Mouse (Mus musculus): ENCODE measurements around the gene Gas2l1.

Gene Gas2l1

DNA sequence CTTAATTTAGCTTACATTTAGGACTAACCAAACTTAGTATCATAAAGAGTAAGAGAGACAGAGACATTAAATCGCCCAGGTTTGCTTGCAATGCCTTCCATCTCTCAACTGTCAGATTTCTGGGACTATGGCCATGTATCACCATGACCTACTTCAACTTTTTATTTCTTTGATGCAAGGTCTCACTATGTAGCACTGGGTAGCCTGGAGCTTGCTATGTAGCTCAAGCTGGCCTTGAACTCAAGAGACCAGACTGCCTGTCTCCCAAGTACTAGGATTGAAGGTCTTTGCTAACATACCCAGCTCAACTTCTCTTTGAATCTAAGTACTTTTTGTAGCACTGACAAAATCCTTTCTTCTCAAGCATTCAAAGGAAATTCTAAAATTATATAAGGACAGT lies 24.0 kb upstream of the Gas2l1 start:
- ChIA-PET CTCF (interaction anchor here in 2 of 4 experiments (1.1 kb wide), 2 partner anchors 22 to 116 kb away, joined by 3 to 4 read pairs; no protein-coding TSS in a partner anchor), POLR2A (interaction anchor here (0.5 to 9.0 kb wide), 13 partner anchors 7 to 1800 kb away, joined by 3 to 444 read pairs (median 7); partner anchors contain the start of genes Ewsr1 (in 3 of the 4), Rhbdd3 (in 3 of the 4), Gas2l1 (in 2 of the 4) and Rasl10a (in 1 of the 4))

DNA sequence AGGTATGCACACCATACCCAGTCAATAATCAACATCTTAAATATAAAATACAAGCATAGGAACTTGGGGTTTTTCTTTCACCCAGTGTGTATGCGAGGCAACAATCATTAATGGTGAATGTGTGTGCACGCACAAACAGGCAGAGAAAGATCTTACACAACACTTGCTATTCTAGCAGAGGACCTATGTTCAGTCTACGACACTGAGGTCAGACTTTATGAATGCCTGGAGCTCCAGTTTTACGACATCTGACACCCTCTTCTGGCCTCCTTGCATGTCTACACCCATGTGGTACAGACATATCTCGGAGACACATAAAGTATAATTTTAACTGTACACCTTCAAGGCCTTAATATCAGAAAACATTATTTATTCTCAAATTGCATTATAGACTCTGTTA lies 11.7 kb upstream of the Gas2l1 start:
- ChIA-PET CTCF (interaction anchor here in 3 of 4 experiments (0.6 to 2.5 kb wide), 8 partner anchors 11 to 1371 kb away, joined by 3 to 11 read pairs (median 4); partner anchors contain the start of gene Gas2l1 (in 2 of the 3)), POLR2A (interaction anchor here in 2 of 4 experiments (0.8 to 7.0 kb wide), 8 partner anchors 9 to 38 kb away, joined by 3 to 117 read pairs (median 29); partner anchors contain the start of genes Ewsr1 (in 1 of the 2), Gas2l1 (in 1 of the 2), Rasl10a (in 1 of the 2) and Rhbdd3 (in 1 of the 2))

DNA sequence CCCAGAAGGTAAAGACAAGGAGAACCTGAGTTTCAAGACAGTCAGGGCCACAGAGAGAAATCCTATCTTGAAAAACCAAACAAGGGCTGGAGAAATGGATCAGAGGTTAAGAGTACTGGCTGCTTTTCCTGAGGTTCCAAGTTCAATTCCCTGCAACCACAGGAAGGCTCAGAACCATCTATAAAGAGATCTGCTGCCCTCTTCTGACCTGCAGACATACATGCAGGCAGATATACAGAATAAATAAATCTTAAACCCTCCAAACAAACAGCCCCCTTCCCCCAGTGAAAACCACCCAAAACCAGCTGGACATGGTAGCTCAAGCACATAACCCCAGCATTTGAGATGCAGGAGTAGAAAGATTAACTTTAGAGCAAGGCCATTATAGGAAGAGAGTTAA lies 10.6 kb upstream of the Gas2l1 start:
- CTCF ChIA-PET = interaction anchor here in 2 of 4 experiments (0.6 to 3.1 kb wide), 8 partner anchors 10 to 102 kb away, joined by 3 to 11 read pairs (median 6); partner anchors contain the start of gene Gas2l1 (in 2 of the 2)
- POLR2A ChIA-PET = interaction anchor here (0.5 to 7.0 kb wide), 18 partner anchors 9 to 406 kb away, joined by 3 to 117 read pairs (median 4); partner anchors contain the start of genes Gas2l1 (in 2 of the 4), Ewsr1 (in 1 of the 4), Rasl10a (in 1 of the 4) and Rhbdd3 (in 1 of the 4)

DNA sequence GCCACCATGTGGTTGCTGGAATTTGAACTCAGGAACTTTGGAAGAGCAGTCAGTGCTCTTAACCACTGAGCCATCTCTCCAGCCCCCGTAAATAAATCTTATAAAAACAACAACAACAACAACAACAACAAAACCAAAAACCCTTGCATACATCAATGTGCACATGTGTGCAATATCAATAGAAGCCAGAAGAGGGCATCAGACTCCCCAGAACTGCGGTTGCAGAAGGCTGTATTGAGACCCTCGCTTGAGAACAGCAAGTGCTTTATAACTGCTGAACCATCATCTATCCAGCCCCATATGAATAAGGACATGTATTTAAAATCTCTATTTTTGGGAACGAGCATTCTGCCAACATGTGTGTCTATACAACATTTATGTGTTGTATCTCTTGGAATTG lies 9.8 kb upstream of the Gas2l1 start:
- ChIA-PET CTCF (interaction anchor here in 2 of 4 experiments (0.6 to 3.1 kb wide), 7 partner anchors 9 to 101 kb away, joined by 3 to 11 read pairs (median 7); partner anchors contain the start of gene Gas2l1 (in 2 of the 2)), POLR2A (interaction anchor here in 3 of 4 experiments (0.5 to 7.0 kb wide), 11 partner anchors 8 to 360 kb away, joined by 3 to 117 read pairs (median 5); partner anchors contain the start of genes Gas2l1 (in 2 of the 3), Ewsr1 (in 1 of the 3), Rasl10a (in 1 of the 3) and Rhbdd3 (in 1 of the 3))

DNA sequence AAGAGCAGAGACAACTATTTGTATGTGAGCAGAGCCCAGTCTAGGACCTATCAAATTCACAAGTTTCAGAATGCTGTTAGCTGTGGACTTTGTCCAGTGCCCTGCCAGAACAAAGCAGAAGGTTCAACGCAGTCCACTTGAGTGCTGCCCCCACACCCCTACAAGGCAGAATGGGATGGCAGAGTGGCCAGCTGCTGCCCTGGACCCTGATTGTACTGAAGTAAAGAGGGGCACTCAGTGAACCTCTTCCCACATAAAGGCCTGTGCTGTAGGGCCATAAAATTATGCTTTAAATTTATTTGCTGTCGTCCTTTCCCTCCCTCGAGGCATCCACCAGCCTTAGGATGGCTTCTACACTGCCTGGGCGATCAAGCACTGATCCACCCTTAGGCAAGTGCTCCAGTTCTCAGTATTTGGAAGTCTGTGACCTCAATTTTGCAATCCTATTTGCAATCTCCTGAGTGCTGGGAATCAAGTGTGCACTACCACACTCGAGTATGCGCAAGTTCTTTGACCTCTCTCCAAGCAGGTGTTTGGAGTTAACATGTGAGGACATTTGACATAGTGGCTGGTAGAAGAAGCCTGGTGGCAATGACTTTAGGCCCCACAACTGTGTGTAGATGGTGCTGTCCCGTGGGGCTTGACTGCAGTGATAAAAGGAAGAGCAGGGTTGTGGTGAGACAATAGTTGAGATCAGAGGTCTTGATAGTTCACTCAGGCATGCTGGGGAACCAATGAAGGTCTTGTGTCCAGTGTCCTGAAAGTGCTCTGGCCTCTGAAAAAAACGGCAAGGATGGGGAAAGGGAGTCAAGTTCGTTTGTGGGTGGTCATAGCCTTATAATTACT lies 3.2 kb upstream of the Gas2l1 start:
- ChIA-PET POLR2A (interaction anchor here in 2 of 4 experiments (1.1 to 14.6 kb wide), 5 partner anchors 8 to 28 kb away, joined by 3 to 359 read pairs (median 5); partner anchors contain the start of genes Ewsr1 (in 1 of the 2) and Rhbdd3 (in 1 of the 2)), CTCF (interaction anchor here in 1 of 4 experiments (1.1 kb wide), 1 partner anchor 21 kb away, joined by 3 read pairs; no protein-coding TSS in a partner anchor)

DNA sequence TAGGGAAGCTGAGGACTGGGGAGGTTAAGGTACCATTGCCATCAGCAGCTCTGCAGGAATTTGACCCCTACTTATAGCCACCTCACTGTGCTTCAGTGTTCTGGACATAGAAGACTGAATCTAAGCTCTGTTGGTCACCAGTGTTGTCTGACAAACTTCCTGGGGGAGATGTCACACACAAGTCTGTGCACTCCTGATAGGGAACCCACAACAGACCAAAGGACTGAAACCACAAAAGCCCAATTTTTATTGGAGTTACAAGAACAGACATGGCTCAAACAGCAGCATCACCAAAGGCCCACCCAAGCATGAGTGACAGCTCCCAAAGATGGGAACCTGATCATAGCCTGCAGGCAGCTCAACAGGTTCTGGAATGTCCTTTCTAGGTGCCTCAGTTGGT lies 1.9 kb upstream of the Gas2l1 start:
- CTCF ChIA-PET = interaction anchor here in 2 of 4 experiments (0.6 to 1.1 kb wide), 2 partner anchors 22 to 1684 kb away, joined by 3 read pairs; no protein-coding TSS in a partner anchor
- POLR2A ChIA-PET = interaction anchor here in 3 of 4 experiments (0.6 to 14.6 kb wide), 8 partner anchors 9 to 32 kb away, joined by 3 to 359 read pairs (median 12); partner anchors contain the start of genes Ewsr1 (in 2 of the 3) and Rhbdd3 (in 2 of the 3)

DNA sequence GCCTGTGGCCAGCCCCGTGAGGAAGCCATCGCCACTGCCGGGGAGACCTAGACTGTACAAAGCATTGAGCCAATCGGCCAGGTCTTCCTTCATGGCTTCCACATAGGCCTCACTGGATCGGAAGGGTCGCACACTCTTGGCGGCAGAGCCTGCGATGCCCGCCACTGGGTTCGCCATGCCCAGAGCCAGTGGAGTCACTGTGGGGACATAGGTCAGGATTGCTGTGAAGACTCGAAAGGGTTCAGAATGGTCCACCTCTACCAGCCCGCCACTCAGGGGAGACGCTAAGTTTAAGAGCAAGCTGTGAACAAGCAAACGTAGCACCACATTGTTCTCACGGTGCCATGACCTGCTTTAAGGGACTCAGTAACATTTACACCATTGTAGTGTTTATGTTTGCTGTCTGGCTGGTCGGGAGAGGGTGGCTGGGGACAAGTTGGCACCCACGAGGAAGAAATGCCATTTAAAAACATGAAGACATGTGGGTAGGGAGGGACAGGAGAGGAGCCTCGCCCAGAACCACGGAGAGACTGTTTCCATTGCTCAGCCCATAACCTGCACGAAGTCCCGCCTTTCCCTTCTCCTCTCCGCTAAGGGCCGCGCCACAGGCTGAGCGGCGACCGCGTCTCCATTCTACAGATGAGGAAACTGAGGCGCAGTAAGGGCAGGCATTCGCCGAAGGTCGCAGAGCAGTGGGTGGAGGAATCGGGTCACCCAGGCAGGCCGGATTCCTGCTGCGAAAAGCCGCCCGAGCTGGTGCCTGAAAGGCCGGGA lies 658 bp downstream of the Gas2l1 start:
- CTCF ChIA-PET = interaction anchor here (0.7 to 2.0 kb wide), 21 partner anchors 9 to 1037 kb away, joined by 3 to 11 read pairs (median 4); partner anchors contain the start of genes Ap1b1 (in 1 of the 4), Ewsr1 (in 1 of the 4) and Rhbdd3 (in 1 of the 4)
- POLR2A ChIA-PET = interaction anchor here (0.8 to 14.6 kb wide), 28 partner anchors 9 to 420 kb away, joined by 3 to 359 read pairs (median 5); partner anchors contain the start of genes Ewsr1 (in 3 of the 4) and Rhbdd3 (in 3 of the 4)

DNA sequence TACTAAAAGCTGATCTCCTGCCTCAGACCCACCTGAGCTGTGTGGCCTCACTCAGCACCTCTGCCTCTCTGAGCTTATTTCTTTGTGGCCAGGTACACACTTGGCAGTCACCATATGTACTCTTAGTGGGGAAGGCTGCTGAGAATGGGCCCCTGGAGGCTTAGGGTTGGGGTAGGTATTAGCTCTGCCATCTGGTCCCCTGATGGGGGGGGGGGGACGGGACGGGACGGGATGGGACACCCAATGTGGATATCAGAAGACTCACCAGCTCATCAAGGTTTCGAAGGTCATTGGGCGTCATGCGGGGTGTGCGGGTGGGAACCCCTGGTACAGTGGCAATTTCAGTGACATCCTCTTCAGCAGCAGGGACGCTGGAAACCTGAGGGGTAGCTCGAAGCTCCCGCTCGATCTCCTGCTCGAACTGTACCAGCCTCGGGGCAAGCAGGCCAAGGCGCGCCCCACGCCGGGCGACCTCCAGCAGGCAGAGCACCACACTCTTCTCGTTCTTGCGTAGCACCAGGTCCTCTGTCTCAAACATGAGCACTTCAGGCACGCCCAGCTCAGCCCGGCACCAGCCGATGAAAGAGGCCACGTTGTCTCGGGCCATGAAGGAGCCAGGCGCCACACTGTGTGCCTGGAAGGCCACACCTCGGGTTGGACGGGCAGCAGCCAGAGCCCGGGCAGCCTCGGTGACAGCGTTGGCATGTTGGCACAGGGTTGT lies 1.4 kb downstream of the Gas2l1 start:
- ChIA-PET CTCF (interaction anchor here in 3 of 4 experiments (0.6 to 2.0 kb wide), 12 partner anchors 12 to 91 kb away, joined by 3 to 11 read pairs (median 4); partner anchors contain the start of gene Ewsr1 (in 1 of the 3)), POLR2A (interaction anchor here (0.6 to 14.6 kb wide), 24 partner anchors 8 to 1638 kb away, joined by 3 to 359 read pairs (median 4); partner anchors contain the start of genes Ewsr1 (in 4 of the 4), Rhbdd3 (in 4 of the 4), Ap1b1 (in 1 of the 4) and Nipsnap1 (in 1 of the 4))

DNA sequence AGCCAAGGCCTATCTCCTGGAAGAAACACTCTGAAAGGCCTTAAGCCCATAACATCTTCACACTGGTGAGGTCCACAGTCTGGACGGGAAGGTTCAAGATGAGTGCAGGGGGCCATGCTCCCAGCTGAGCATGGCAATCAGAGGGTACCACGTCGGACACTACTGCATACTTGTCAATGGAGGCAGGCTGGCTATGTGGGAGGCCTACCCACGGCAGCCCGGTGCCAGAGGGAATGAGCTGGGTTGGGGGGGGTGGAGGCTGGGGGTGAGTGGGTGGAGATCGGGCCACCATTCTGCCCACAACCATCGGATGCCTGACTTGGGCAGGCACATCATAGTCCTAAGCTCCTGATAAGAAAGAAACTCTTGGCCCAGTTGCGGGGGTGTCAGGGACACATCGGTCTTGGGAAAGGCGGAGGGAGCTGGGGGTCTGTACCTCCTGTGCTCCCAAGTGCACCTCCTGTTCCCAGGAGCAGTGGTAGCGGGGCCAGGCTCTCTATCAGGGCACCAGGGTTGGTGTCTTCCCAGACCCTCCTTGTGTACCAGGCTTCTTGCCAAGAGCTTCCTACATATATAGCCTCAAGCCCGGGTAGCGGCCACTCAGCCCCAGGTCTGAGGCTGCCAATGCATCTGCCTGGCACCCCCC lies 2.1 kb downstream of the Gas2l1 start:
- POLR2A ChIA-PET = interaction anchor here (0.6 to 14.6 kb wide), 32 partner anchors 8 to 1639 kb away, joined by 3 to 359 read pairs (median 4); partner anchors contain the start of genes Ewsr1 (in 4 of the 4), Rhbdd3 (in 4 of the 4), Ap1b1 (in 1 of the 4) and Nf2 (in 1 of the 4)

DNA sequence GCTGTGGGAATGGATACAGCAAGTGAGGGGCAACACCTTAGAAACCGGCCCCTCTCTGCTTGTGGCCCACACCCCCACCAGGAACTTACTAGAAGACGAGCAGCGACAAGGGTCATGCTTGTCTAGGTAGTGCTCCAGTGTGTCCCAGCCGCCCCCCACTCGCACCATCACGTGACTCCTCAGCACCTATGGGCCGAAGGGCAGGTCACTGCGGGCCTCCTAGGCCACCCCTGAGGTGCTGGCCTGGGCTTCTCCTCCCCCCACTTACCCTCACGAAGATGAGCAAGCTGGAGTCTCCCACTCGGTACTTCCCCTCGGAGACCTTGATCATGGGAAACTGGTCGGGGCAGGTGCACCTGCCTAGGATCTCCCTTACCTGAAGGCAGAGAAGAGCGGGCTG lies 2.8 kb downstream of the Gas2l1 start:
- ChIA-PET CTCF (interaction anchor here in 3 of 4 experiments (0.6 to 1.6 kb wide), 10 partner anchors 10 to 209 kb away, joined by 3 to 15 read pairs (median 4); no protein-coding TSS in a partner anchor), POLR2A (interaction anchor here (0.6 to 14.6 kb wide), 38 partner anchors 8 to 1099 kb away, joined by 3 to 359 read pairs (median 4); partner anchors contain the start of genes Ewsr1 (in 4 of the 4), Rhbdd3 (in 4 of the 4), Ap1b1 (in 1 of the 4) and Nf2 (in 1 of the 4))

More for the DNA sequence above, 2.1 kb downstream of the Gas2l1 start:
- CTCF ChIA-PET = interaction anchor here in 3 of 4 experiments (0.6 to 1.6 kb wide), 14 partner anchors 10 to 208 kb away, joined by 3 to 15 read pairs (median 4); partner anchors contain the start of gene Ewsr1 (in 1 of the 3)

DNA sequence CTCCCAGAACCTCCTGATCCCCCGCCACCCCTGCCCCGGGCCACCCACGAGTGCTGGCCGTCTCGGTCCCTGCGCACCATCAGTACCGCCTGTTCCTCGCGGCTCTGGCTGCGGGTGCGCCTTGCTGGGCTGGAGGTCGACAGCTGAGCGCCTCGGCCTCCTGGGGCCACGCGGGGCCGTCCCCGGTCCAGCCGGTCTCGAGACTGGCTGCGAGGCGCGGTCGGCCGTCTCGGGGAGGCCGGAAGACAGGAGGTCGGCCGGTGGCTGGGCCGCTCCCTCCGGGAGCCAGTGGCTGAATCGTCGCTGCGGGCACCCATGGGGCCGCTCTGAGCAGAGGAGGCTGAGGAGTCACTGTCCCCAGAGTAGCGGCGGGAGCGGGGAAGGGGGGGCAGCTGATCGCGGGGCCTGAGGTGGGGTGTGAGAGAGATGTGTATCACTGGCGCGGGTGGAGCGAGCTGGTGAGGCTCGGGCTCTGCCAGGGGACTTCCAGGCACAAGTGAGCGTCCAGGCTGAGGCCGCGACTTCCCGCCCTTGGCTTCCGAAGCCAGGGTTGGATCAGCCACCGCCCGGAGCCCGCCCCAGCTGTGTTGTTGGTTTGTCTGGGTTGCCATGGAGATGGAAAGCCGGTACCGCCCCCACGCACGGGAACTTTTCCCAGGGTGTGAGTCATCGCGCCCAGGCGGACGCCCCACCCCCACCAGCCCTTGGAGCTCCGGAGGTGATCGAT lies 3.6 kb downstream of the Gas2l1 start:
- ChIA-PET CTCF (interaction anchor here in 2 of 4 experiments (0.7 to 1.6 kb wide), 12 partner anchors 13 to 179 kb away, joined by 3 to 4 read pairs (median 3); no protein-coding TSS in a partner anchor), POLR2A (interaction anchor here (0.5 to 14.6 kb wide), 34 partner anchors 7 to 1098 kb away, joined by 3 to 359 read pairs (median 5); partner anchors contain the start of genes Ewsr1 (in 4 of the 4), Rhbdd3 (in 4 of the 4), Ap1b1 (in 1 of the 4) and Nf2 (in 1 of the 4))

DNA sequence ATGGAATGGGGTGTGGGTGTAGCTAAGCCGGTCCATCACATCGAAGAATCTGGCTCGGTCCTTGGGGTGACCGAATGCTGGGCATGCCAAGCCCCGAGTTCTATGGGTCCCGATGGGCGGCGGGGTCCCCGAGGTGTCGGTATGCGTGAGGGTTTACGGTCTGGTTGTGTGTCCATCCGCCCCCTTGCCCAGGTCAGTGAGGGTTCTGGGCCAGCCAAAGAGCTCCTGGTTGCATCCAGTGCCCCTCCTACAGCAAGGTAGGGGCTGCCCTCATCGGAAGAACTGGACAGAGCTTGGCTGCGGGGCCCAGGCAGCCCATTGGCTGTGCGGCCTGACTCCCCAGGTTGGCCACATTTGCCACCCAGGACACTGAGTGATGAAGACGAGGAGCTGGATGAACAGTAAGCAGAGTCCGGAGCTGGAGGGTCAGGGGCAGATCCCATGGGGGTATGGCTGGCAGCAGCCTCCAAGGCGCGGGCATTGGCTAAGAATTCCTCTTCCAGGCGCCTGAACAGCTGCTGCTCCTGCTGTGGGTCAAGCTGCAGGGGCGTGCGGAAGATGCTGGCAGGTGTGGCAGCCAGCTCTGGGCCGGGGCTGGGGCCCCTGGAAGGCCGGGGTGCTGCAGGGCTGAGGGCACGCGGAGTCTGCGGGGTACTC lies 4.2 kb downstream of the Gas2l1 start:
- CTCF ChIA-PET = interaction anchor here in 3 of 4 experiments (1.1 to 1.6 kb wide), 10 partner anchors 13 to 178 kb away, joined by 3 to 13 read pairs (median 4); partner anchors contain the start of gene Nefh (in 1 of the 3)
- POLR2A ChIA-PET = interaction anchor here in 3 of 4 experiments (0.5 to 14.6 kb wide), 24 partner anchors 8 to 1097 kb away, joined by 3 to 359 read pairs (median 5); partner anchors contain the start of genes Ewsr1 (in 3 of the 3), Rhbdd3 (in 3 of the 3) and Pes1 (in 1 of the 3)

DNA sequence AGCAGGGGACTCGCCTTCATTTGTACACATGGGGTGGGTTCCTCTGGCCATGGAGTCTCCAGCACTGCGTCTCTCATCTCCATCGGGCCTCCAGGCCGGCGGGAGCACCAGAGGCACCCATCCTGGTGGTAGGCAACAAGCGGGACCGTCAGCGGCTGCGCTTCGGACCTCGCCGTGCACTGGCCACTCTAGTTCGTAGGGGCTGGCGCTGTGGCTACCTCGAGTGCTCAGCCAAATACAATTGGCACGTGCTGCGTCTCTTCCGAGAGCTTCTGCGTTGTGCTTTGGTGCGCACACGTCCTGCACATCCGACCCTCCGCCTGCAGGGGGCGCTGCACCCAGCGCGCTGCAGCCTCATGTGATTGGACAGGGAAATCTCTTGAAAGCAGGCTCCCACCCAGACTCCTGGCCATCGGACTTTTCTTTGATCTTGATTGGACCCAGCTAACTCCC lies 5.4 kb downstream of the Gas2l1 start:
- ChIA-PET CTCF (interaction anchor here (0.5 to 2.2 kb wide), 27 partner anchors 9 to 1309 kb away, joined by 3 to 22 read pairs (median 3); partner anchors contain the start of genes Nefh (in 2 of the 4), Ewsr1 (in 1 of the 4) and Rhbdd3 (in 1 of the 4)), POLR2A (interaction anchor here (0.6 to 14.6 kb wide), 16 partner anchors 9 to 72 kb away, joined by 3 to 359 read pairs (median 14); partner anchors contain the start of genes Ewsr1 (in 3 of the 4) and Rhbdd3 (in 3 of the 4))
